Comparison of ENCODE assay signal across 9 mouse cellular contexts in genomic region chr19:38026211-38026624, GRCm38 (mm10). TPM values are rescaled to one million over a fixed set of nuclear protein-coding genes. Genes with fewer than 3 reads are reported as not detected.
DNase-seq lines count a peak whose midpoint lies in the region; ATAC-seq and TF ChIP-seq lines count a peak whose summit lies in the region.
"Had no signal": no experiment of that assay in that cellular context is flagged by ENCODE, and none has a peak within 500 bp of the region (broad histone marks: within the 10 kb centered on the region; RNA-seq: fewer than 3 reads in every experiment).

No protein-coding gene starts in this region.

- H3K9ac ChIP-seq in heart, embryonic 14.5 days (ENCODE audit: low read length) = no peak overlapping the region
- no peak overlapping the region for H3K9ac ChIP-seq in stomach, embryonic 16.5 days (ENCODE audit: low read length)
- H3K9ac ChIP-seq in hindbrain, embryonic 12.5 days = no peak overlapping the region

- H3K27me3 ChIP-seq in heart, embryonic 14.5 days (ENCODE audit: control insufficient read depth, insufficient read depth, low read length) = no peaks in the 10 kb centered on the region
- H3K27me3 ChIP-seq in stomach, embryonic 16.5 days (ENCODE audit: control insufficient read depth, insufficient read depth, low read length) = no peaks in the 10 kb centered on the region
- H3K27me3 ChIP-seq in hindbrain, embryonic 12.5 days = 0 out of 2 replicates have a peak, but pooled peaks cover under 1% of the 10 kb centered on the region

- TF ChIP-seq CTCF in lung, adult 2 months (IDR thresholded peaks at IDR 0.05; ENCODE audit: insufficient read depth, low read length) = no peak

- H3K4me2 ChIP-seq in heart, embryonic 14.5 days (ENCODE audit: low read length) = no peak overlapping the region
- H3K4me2 ChIP-seq in stomach, embryonic 16.5 days (ENCODE audit: low read depth, low read length) = no peak overlapping the region; the same call in 1 of the 2 replicates
- H3K4me2 ChIP-seq in hindbrain, embryonic 12.5 days (replicated peaks) = no peak overlapping the region

- DNase-seq in lung, adult 2 months = peak; percentile 40
- no peak for DNase-seq in lung, postnatal 14 days
- DNase-seq in kidney, postnatal 36 days = peak; percentile 52 to 57
- DNase-seq in embryo, embryonic 10.5 days (ENCODE audit: low spot score) = no peak
- DNase-seq: cerebellum, postnatal 36 days had no signal

- H3K36me3 ChIP-seq in heart, embryonic 14.5 days (ENCODE audit: control insufficient read depth, insufficient read depth, low read length) = no peaks in the 10 kb centered on the region
- H3K36me3 ChIP-seq in stomach, embryonic 16.5 days (ENCODE audit: control insufficient read depth, insufficient read depth, low read length) = no peaks in the 10 kb centered on the region
- no peaks in the 10 kb centered on the region for H3K36me3 ChIP-seq in hindbrain, embryonic 12.5 days

- H3K27ac ChIP-seq in heart, embryonic 14.5 days (replicated peaks in 1 of 2; ENCODE audit: control insufficient read depth in 1 of 2, insufficient read depth in 1 of 2, low read depth in 2 of 2, low read length in 2 of 2) = peak overlapping the region; percentile 56 to 72; a peak in 3 of 4 replicates
- H3K27ac ChIP-seq in stomach, embryonic 16.5 days (ENCODE audit: low read length) = peak overlapping the region; percentile 79
- no peak overlapping the region for H3K27ac ChIP-seq in hindbrain, embryonic 12.5 days

- TF ChIP-seq POLR2A in lung, adult 2 months (IDR thresholded peaks at IDR 0.05; ENCODE audit: borderline replicate concordance, extremely low read depth, low read depth, low read length) = 0 out of 2 replicates have a peak, but pooled peaks have one; percentile 4

- no peak overlapping the region for H3K4me3 ChIP-seq in lung, adult 2 months (replicated peaks; ENCODE audit: extremely low read depth, low read depth, low read length)
- no peak overlapping the region for H3K4me3 ChIP-seq in heart, embryonic 14.5 days (ENCODE audit: control insufficient read depth in 1 of 2, insufficient read depth in 1 of 2, low read depth in 1 of 2, low read length in 2 of 2)
- no peak overlapping the region for H3K4me3 ChIP-seq in stomach, embryonic 16.5 days (replicated peaks; ENCODE audit: low read length)
- no peak overlapping the region for H3K4me3 ChIP-seq in hindbrain, embryonic 12.5 days

- ATAC-seq in heart, embryonic 14.5 days (ENCODE audit: insufficient number of reproducible peaks, insufficient read depth, low FRiP score, low read depth) = no peak
- ATAC-seq in stomach, embryonic 16.5 days (ENCODE audit: insufficient read depth, low FRiP score) = no peak
- ATAC-seq in monocyte, adult 5-6 weeks (replicated peaks; ENCODE audit: insufficient number of reproducible peaks, low FRiP score, low TSS enrichment, poor library complexity, severe bottlenecking) = no peak
- no peak for ATAC-seq in hindbrain, embryonic 12.5 days (ENCODE audit: low FRiP score)

- H3K4me1 ChIP-seq in lung, adult 2 months (ENCODE audit: control insufficient read depth, insufficient read depth, low read length) = peaks cover 39% of the 10 kb centered on the region
- peaks cover 25 to 36% of the 10 kb centered on the region in 2 experiments for H3K4me1 ChIP-seq in heart, embryonic 14.5 days (ENCODE audit: control insufficient read depth in 2 of 2, insufficient read depth in 2 of 2, low read length in 2 of 2)
- peaks cover 69% of the 10 kb centered on the region for H3K4me1 ChIP-seq in stomach, embryonic 16.5 days (ENCODE audit: control insufficient read depth, insufficient read depth, low read length)
- H3K4me1 ChIP-seq in hindbrain, embryonic 12.5 days = peaks cover 3% of the 10 kb centered on the region

- H3K9me3 ChIP-seq in heart, embryonic 14.5 days (ENCODE audit: control insufficient read depth, low read length) = no peaks in the 10 kb centered on the region
- H3K9me3 ChIP-seq in stomach, embryonic 16.5 days (replicated peaks; ENCODE audit: control insufficient read depth, low read length) = no peaks in the 10 kb centered on the region
- no peaks in the 10 kb centered on the region for H3K9me3 ChIP-seq in hindbrain, embryonic 12.5 days (replicated peaks)

- 33% methylated on average over 8 of the region's 8 CpGs for WGBS in lung, adult 2 months
- WGBS in heart, embryonic 14.5 days = 72% methylated on average over 8 of the region's 8 CpGs
- WGBS in stomach, embryonic 16.5 days = 48% methylated on average over 8 of the region's 8 CpGs
- WGBS in hindbrain, embryonic 12.5 days = 71% methylated on average over 8 of the region's 8 CpGs

RNA-seq across cellular contexts. Expression of gene Myof, which starts 17.2 kb away (rescaled TPM):
- 46.7 and 51.8 TPM in 2 replicates for polyA plus RNA-seq in lung, adult 2 months (2012; rRNA removed)
- 5.3 and 5.5 TPM in 2 replicates for polyA plus RNA-seq in heart, embryonic 14.5 days (2014; fragmentation: Nextera tagmentation; extraction: Ambion mirVana)
- 22.5 and 23.3 TPM in 2 replicates for polyA plus RNA-seq in stomach, embryonic 16.5 days (2015; fragmentation: Nextera tagmentation; extraction: Ambion mirVana)
- 4.6 to 10.5 TPM (median 7.5 TPM) in 3 replicates for total RNA-seq in monocyte, adult 5-6 weeks (2017)
- polyA plus RNA-seq in hindbrain, embryonic 12.5 days (2016; fragmentation: Nextera tagmentation; extraction: Ambion mirVana) = 6.9 and 9.5 TPM in 2 replicates

RNA-seq across cellular contexts. Expression of gene Cep55, which starts 28.6 kb away (rescaled TPM):
- 0.38 and 0.40 TPM in 2 replicates for polyA plus RNA-seq in lung, adult 2 months (2012; rRNA removed)
- 28.3 and 28.4 TPM in 2 replicates for polyA plus RNA-seq in heart, embryonic 14.5 days (2014; fragmentation: Nextera tagmentation; extraction: Ambion mirVana)
- 23.0 and 25.7 TPM in 2 replicates for polyA plus RNA-seq in stomach, embryonic 16.5 days (2015; fragmentation: Nextera tagmentation; extraction: Ambion mirVana)
- 2.9 to 4.1 TPM (median 3.4 TPM) in 3 replicates for total RNA-seq in monocyte, adult 5-6 weeks (2017)
- 26.8 TPM in 2 replicates for polyA plus RNA-seq in hindbrain, embryonic 12.5 days (2016; fragmentation: Nextera tagmentation; extraction: Ambion mirVana)

Comparison
In these comparisons a context has a peak if more than half of its experiments do, and no peak if none do; other contexts are left out.
1. DNase-seq: peak in lung, adult 2 months (single experiment) and kidney, postnatal 36 days (2 of 2); none in lung, postnatal 14 days (single experiment) and embryo, embryonic 10.5 days (single experiment).
2. RNA of gene Cep55, which starts 28.6 kb away (polyA plus RNA-seq): 28.3 to 28.4 TPM in heart, embryonic 14.5 days, 26.8 TPM in hindbrain, embryonic 12.5 days and 23.0 to 25.7 TPM in stomach, embryonic 16.5 days; 0.38 to 0.40 TPM in lung, adult 2 months; every median in the first group is over 10 times any median in the second.